Mouse (Mus musculus) 3T3-L1 (cell line): ENCODE measurements around the gene Pgd.
A peak's percentile ranks its signal among the peaks of the same experiment; 100 is the strongest.
"Not testable (repeated sequence)": the region's sequence is repeated elsewhere in the genome, so short reads cannot be mapped to it uniquely, and the experiment has no call there.

ENCODE experiments used
- DNase-seq: peaks from one replicate; pipeline ENCODE4 v3.0.0-alpha.2; 2015; ENCODE audit warnings: low read depth, low spot score

Pgd gene

DNA sequence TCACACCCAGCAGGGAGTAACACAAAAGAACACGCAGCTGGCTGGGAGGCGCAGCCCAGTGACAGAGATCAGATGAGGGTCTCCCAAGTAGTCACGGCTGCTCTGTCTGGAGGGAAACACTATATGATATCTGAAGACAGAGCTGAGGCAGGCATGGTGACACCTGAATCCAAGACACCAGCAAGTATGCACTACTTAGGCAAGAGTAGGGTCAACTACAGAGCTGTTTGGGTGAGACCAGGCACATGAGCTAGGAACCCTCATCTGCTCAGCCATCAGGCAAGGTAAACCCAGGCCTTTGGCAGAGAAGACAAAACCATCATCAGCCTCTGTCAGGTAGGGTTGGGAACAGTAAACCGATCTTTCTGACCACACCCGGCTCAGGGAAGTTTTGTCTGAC lies 33.2 kb downstream of the Pgd start:
- DNase-seq = no peak

DNA sequence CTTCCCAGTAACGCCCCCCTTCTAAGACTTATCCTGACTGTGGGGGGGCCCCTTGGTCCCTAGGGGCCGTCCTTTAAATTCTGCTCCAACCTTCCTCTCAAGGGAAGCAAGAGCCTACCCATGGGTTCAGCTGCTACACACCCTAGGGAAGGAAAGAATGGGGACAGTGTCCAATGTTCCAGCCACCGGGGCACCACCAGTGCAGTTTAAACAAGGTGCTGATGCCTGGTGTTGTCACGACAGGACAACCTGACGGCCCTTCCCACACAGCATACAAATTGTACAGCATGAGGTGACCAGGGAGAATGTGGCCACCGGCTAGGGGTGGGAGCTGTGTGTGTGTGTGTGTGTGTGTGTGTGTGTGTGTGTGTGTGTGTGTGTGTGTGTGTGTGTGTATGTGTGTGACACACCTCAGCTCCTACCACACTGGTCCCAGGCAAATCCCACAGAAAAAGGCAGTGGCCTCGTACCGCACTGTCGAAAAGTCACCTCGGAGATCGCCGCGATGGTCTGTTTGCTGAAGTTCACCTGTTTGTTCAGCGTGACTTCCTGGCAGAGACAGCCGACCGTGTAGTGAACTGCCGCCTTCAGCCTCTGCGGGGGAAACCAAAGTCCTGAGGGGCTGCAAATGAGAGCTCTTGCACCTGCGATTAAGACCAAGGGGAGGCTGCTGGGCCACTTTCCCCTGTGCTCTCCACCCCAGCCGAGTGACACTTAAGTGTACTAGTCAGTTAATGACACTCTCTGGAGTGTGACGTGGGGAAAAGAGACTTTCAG lies 34.6 kb downstream of the Pgd start:
- no peak for DNase-seq

DNA sequence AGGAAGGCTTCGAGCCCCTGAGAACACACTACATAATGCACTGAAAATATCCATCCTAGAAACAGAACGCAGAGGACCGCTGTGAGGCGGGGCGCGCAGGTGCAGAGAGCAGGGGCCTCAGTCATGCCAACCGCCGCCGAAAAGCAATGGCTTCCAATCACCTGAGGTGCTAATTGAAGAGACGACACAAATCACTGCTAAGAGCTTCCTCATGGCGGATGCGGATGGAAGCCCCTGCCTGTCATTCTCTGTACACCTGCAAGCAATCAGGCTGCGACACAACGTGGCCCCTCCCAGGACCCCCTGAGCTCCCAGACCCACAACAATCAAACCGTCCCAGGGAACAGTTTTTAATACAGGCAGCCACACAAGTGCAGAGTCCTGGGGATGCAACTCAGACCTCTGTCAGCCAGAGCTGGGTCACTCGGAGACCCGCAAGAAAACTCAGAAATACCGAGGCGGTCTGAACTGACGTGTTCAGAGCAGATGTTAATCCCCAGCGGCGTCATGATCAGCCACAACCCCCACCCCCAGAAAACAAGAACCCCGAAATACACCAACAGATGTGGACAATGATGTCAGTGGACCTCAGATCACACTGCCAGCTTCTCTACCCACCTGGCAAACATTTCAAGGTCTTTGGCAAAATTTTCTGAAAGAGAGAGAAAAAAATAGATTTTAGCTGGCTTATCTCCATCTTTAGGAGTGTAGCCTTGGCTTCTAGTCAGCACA lies 35.4 kb downstream of the Pgd start:
- no peak for DNase-seq

DNA sequence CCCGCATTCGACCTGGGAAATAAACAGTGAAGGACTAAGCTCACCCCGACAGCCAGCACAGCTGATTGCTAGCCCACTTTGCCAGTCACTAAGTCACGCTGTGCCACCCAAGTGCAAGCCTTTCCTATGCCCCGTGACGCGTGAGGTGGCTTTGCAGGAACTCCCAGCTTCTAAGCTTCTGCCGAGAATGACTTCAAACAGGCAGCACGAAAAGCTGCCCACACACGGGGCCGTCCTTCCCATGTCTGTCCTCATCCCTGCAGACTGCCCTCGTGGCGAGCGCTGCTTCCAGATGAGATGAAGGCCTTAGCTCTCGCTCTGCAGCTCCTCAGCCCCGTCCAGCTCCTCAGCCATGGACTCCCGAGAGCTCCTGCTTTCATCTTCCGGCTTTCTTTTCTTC lies 38.1 kb downstream of the Pgd start:
- no peak for DNase-seq

DNA sequence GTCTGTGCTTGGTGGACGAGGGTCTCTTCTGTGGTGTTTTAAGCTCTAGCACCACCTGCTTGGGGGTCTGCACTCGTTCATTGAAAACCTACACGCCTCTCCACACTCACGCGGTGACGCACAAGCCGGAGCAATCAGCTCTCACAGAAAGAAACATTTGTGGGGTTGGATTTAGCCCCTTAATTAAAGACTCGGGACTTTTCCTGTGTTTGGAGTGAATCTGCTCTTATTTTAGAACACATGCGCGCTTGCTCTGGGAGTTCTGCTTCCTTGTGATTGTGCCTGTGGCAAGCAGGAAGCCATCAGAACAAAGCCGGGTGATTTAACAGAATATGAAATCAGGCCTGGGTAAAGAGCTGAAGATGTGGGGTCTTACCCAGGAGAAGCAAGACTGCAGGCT lies 39.9 kb downstream of the Pgd start, which contains the start of gene Cort:
TSS of gene Cort (minus strand) at position 101 of the 400 bp plus-strand sequence.
- DNase-seq = no peak

DNA sequence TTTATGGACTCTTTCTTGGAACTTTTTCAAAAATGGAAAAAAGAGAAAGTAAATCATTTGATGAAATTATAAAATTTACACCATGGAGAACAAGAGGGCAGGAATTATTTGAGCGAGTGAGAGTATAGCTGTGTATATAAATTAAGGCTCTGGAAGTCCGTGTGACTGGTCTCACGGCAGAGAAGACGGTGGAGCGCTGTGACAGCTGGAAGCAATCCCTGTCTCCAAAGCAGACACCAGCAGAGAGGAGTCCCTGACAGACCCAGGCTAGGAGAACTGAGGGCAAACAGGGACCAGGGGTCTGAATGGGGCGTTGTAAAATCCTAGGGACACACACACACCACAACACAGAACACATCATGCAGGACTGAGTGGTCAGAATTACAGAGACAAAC lies 40.5 kb downstream of the Pgd start:
- DNase-seq = no peak

DNA sequence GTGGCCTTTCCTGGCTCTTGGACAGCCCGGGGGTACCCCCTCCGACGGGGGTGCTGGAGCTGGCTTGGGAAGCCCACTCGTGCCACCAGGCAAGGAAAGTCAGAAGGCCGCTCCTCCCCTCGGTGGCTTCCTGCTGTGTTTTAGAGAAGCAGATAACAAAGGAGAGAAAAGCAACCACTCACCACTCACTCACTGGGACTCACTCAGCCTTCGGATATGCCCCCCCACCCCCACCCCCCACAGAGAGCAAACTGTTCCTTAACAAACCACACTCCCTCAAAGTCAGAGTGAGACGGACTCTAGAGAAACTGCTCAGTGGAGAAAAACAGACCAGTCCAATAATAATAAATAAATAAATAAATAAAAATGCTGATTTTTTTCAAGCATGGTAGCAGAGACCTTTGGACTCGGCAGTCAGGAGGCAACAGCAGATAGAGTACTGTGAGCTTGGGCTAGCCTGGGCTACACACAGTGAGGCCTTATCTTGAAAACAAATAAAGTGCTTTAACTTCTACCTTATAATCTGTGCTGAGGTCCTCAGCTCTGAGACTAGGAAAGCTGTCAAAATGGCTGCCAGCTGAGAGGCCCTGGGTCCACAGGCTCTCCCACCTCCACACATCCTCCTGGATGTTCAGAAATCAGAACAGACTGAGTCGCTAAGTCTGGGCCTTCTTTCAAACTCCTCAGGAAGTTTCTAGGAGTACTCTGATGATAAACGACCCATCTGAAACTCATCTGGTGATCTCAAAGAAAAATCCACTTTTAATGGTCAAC lies 41.0 kb downstream of the Pgd start:
- no peak for DNase-seq

DNA sequence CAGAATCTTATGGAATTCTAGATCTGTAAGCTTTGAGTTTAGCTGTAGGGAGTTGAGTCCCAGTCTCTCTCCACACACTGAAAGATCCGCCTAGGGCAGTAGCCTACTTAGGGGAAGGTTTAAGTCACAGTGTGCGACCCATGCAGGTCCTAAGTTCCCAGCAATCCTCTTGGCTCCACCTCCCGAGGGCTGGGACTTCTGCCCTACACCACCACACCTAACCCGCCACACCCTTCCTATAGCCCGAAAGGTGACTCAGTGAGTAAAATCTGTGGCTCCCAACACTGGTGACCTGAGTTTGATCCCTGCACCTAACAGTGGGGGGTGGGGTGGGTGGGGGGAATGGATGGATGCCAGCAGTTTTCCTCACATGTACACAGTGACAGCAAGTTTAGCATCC lies 43.1 kb downstream of the Pgd start:
- no peak for DNase-seq

DNA sequence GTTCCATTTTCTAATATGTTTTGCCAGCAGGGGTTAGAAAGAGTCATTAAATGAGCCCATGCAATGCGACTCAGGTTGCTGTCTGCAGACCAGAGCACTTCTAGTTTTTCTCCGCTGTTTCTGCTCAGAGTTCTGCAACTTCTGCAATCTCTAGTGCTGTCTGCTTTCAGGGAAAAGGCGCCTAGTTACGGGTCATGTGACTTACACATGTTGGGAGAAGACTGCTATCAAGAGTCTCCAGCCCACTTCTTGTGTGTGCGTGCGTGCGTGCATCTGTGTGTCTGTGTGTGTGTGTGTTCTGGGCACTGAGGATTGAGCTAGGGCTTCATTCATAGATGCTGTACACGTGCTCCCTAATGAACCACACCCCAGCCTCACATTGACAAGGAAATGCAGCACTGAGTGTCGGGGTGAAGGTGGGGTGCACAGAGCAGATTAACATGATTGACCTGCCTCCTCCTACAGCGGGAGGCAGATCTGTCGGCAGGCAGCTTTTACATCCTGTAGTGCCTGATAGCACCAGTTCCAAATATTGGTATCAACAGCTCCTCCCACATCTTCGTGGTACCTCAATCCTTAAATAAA lies 46.5 kb downstream of the Pgd start:
- DNase-seq = not testable (repeated sequence)

DNA sequence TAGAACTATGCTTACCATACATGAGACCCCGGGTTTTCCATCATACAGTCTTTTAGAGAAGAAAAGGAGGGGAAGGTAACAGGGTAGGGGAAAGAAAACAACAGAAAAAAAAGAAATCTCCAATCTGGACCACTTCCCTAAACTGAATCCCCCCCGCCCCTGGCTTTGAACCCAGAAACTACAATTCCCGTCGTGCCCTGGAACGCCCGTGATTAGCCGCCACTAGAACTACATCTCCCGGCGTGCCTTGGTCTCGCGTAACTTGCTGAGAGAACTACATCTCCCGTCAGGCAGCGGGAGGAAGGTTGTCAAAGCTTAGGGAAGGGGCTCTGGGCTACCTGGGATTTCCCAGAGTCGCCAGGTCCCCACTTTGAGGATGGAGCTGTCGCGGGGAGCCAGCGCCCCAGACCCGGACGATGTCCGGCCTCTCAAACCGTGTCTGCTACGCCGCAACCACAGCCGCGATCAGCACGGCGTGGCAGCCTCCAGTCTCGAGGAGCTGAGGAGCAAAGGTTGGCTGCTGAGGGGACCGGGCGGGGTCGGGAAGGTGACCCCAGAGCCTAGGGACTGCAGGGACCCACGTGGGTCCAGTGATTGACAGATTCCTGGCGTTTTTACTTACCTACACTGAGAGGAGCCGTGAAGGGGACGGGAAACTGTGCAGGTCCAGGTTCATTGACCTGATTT lies 62.6 kb downstream of the Pgd start, which contains the start of gene Dffa:
TSS of gene Dffa (plus strand) at position 272 of the 687 bp plus-strand sequence.
- DNase-seq = peak; percentile 89

DNA sequence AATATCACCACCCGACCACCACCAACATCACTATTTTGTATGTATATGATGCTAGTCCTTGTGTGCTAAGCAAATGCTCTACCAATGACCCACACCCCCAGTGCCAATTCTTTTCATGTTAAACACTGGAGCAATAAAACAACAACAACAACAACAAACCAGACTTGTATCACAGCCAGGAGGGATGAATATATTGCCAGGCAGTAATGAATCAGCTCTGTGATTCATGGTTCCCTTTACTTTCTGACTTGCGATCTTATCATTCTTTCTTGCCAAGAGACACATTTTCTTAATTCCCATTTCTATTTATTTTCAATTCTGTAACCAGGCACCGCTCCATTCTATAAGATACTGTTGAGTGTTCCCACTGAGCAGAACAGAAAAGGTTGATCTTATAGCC lies 65.1 kb downstream of the Pgd start:
- DNase-seq = peak; percentile 54

DNA sequence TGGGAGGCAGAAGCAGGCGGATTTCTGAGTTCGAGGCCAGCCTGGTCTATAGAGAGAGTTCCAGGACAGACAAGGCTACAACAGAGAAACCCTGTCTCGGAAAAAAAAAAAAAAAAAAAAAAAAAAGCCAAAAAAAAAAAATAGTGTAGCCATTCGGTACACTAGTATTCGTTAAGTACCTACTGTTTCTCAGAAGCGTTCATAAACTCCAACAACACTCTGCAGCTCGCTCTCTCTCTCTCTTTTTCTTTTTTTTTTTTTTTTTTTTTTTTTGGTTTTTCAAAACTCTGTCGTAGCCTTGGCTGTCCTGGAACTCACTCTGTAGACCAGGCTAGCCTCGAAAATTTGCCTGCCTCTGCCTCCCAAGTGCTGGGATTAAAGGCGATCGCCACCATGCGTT lies 66.1 kb downstream of the Pgd start:
- DNase-seq = not testable (repeated sequence)
